Comparison of ENCODE assay signal across 20 mouse cellular contexts in the genomic region with DNA sequence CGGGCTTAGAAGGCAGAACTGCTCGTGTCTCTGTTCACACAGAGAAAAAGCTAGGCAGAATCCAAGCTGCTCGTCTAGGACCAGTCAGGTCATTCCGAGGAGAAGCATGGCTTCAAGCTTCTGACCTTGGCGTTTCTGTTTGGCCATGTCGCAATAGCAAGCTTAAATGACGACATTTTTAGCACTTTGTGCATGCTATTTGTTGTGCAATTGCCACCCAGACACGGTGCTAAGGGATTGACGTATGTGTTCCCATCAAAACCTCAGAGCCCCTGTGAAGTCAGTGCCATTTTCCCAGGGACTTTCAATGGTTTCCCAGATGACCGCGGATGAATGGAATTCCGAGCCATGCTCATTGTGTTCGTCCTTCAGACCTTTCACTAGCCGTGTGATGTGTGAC. TPM values are rescaled to one million over a fixed set of nuclear protein-coding genes. Genes with fewer than 3 reads are reported as not detected.
DNase-seq lines count a peak whose midpoint lies in the region; ATAC-seq and TF ChIP-seq lines count a peak whose summit lies in the region.
"Had no signal": no experiment of that assay in that cellular context is flagged by ENCODE, and none has a peak within 500 bp of the region (broad histone marks: within the 10 kb centered on the region; RNA-seq: fewer than 3 reads in every experiment).

No protein-coding gene starts in this region.

- no peaks in the 10 kb centered on the region for H3K36me3 ChIP-seq in liver, postnatal 0 days (replicated peaks; ENCODE audit: insufficient read depth, low read length)
- no peaks in the 10 kb centered on the region for H3K36me3 ChIP-seq in hindbrain, embryonic 12.5 days
- no peaks in the 10 kb centered on the region for H3K36me3 ChIP-seq in heart, embryonic 12.5 days
- H3K36me3 ChIP-seq: heart, embryonic 13.5 days; limb, embryonic 15.5 days; neural tube, embryonic 13.5 days had no signal

- H3K4me2 ChIP-seq in liver, postnatal 0 days (ENCODE audit: low read depth, low read length) = no peak overlapping the region
- no peak overlapping the region for H3K4me2 ChIP-seq in hindbrain, embryonic 12.5 days (replicated peaks)
- no peak overlapping the region for H3K4me2 ChIP-seq in heart, embryonic 12.5 days
- H3K4me2 ChIP-seq: forebrain, embryonic 13.5 days; heart, embryonic 13.5 days; limb, embryonic 15.5 days; neural tube, embryonic 13.5 days had no signal

- H3K27ac ChIP-seq in liver, postnatal 0 days (ENCODE audit: low read depth) = no peak overlapping the region
- H3K27ac ChIP-seq in hindbrain, embryonic 12.5 days = no peak overlapping the region
- no peak overlapping the region for H3K27ac ChIP-seq in heart, embryonic 12.5 days (ENCODE audit: poor library complexity, severe bottlenecking)
- H3K27ac ChIP-seq: forebrain, embryonic 13.5 days; heart, embryonic 13.5 days; hindbrain, postnatal 0 days; limb, embryonic 15.5 days; neural tube, embryonic 13.5 days; stomach, postnatal 0 days had no signal

- no peak for TF ChIP-seq POLR2A in lung, adult 2 months (IDR thresholded peaks at IDR 0.05; ENCODE audit: borderline replicate concordance, extremely low read depth, low read depth, low read length)

- ATAC-seq in liver, postnatal 0 days = peak; percentile 43
- peak; percentile 16; the same call in 1 of the 2 replicates for ATAC-seq in neutrophil, adult 5-6 weeks (ENCODE audit: extremely low read depth, insufficient number of reproducible peaks, low FRiP score, poor library complexity, severe bottlenecking)
- ATAC-seq in hindbrain, embryonic 12.5 days (ENCODE audit: low FRiP score) = no peak
- no peak for ATAC-seq in heart, embryonic 12.5 days (ENCODE audit: insufficient number of reproducible peaks, low FRiP score)
- ATAC-seq: forebrain, embryonic 13.5 days; hindbrain, postnatal 0 days had no signal

- H3K4me3 ChIP-seq in lung, adult 2 months (replicated peaks; ENCODE audit: extremely low read depth, low read depth, low read length) = no peak overlapping the region
- no peak overlapping the region for H3K4me3 ChIP-seq in liver, postnatal 0 days (ENCODE audit: low read depth, low read length)
- H3K4me3 ChIP-seq in hindbrain, embryonic 12.5 days = no peak overlapping the region
- no peak overlapping the region for H3K4me3 ChIP-seq in heart, embryonic 12.5 days
- H3K4me3 ChIP-seq: forebrain, embryonic 13.5 days; heart, embryonic 13.5 days; limb, embryonic 15.5 days; neural tube, embryonic 13.5 days had no signal

- WGBS in lung, adult 2 months = 61% methylated on average over 14 of the region's 14 CpGs
- WGBS in liver, postnatal 0 days (ENCODE audit: insufficient replicate concordance) = 56% methylated on average over 14 of the region's 14 CpGs
- 76% methylated on average over 14 of the region's 14 CpGs for WGBS in hindbrain, embryonic 12.5 days
- whole genome bisulfite sequencing in heart, embryonic 12.5 days = 78% methylated on average over 14 of the region's 14 CpGs

- no peak for TF ChIP-seq CTCF in lung, adult 2 months (IDR thresholded peaks at IDR 0.05; ENCODE audit: insufficient read depth, low read length)
- TF ChIP-seq CTCF in liver, postnatal 0 days (IDR thresholded peaks at IDR 0.05; ENCODE audit: low read depth) = no peak

- H3K27me3 ChIP-seq in liver, postnatal 0 days (ENCODE audit: insufficient read depth, low read length) = no peaks in the 10 kb centered on the region
- H3K27me3 ChIP-seq in hindbrain, embryonic 12.5 days = no peaks in the 10 kb centered on the region
- H3K27me3 ChIP-seq in heart, embryonic 12.5 days (replicated peaks) = peaks cover 9% of the 10 kb centered on the region
- H3K27me3 ChIP-seq: forebrain, embryonic 13.5 days; limb, embryonic 15.5 days; neural tube, embryonic 13.5 days had no signal

- TF ChIP-seq EP300 in liver, postnatal 0 days (IDR thresholded peaks at IDR 0.05; ENCODE audit: low read depth) = peak; percentile 72

- no peak overlapping the region for H3K9ac ChIP-seq in liver, postnatal 0 days (replicated peaks)
- H3K9ac ChIP-seq in hindbrain, embryonic 12.5 days = no peak overlapping the region
- no peak overlapping the region for H3K9ac ChIP-seq in heart, embryonic 12.5 days
- H3K9ac ChIP-seq: forebrain, embryonic 13.5 days; heart, embryonic 13.5 days; limb, embryonic 15.5 days; neural tube, embryonic 13.5 days had no signal

- H3K4me1 ChIP-seq in lung, adult 2 months (ENCODE audit: control insufficient read depth, insufficient read depth, low read length) = peaks cover 5% of the 10 kb centered on the region; the same call in 1 of the 2 replicates
- peaks cover 32% of the 10 kb centered on the region for H3K4me1 ChIP-seq in liver, postnatal 0 days (ENCODE audit: insufficient read depth)
- no peaks in the 10 kb centered on the region for H3K4me1 ChIP-seq in hindbrain, embryonic 12.5 days
- H3K4me1 ChIP-seq in heart, embryonic 12.5 days (replicated peaks) = 0 out of 2 replicates have a peak, but pooled peaks cover 3% of the 10 kb centered on the region
- H3K4me1 ChIP-seq: forebrain, embryonic 13.5 days; neural tube, embryonic 13.5 days had no signal

- no peaks in the 10 kb centered on the region for H3K9me3 ChIP-seq in liver, postnatal 0 days (ENCODE audit: low read length)
- H3K9me3 ChIP-seq in hindbrain, embryonic 12.5 days (replicated peaks) = no peaks in the 10 kb centered on the region
- no peaks in the 10 kb centered on the region for H3K9me3 ChIP-seq in heart, embryonic 12.5 days (replicated peaks)
- H3K9me3 ChIP-seq: forebrain, embryonic 13.5 days; heart, embryonic 13.5 days; limb, embryonic 15.5 days; neural tube, embryonic 13.5 days had no signal

- peak; percentile 29 to 49 for DNase-seq in lung, adult 18-20 months
- DNase-seq in lung, adult 2 months = no peak
- peak; percentile 23 to 38 for DNase-seq in adrenal gland, postnatal 36 days
- peak; percentile 53 for DNase-seq in liver, postnatal 0 days
- DNase-seq in c-Kit-positive CD71-positive TER-119-positive erythroid progenitor cells, embryonic 14.5 days (ENCODE audit: low spot score) = no peak
- DNase-seq: cerebellum, postnatal 10 days; heart, postnatal 4 days; kidney, adult 2 months; kidney, postnatal 25 days; right cerebral cortex, postnatal 25 days; thymus, postnatal 14 days had no signal

RNA-seq across cellular contexts. Expression of gene Hdc, which starts 18.6 kb away (rescaled TPM):
- polyA plus RNA-seq in lung, adult 2 months (2012; rRNA removed) = 59.1 and 75.3 TPM in 2 replicates
- 10 to 100 TPM in 1 of 2 experiments, 1 to 10 TPM in 1; 2.6 to 25.9 TPM for total RNA-seq in adrenal gland, postnatal 36 days (2021)
- 4.5 and 6.0 TPM in 2 replicates for polyA plus RNA-seq in liver, postnatal 0 days (2015; fragmentation: Nextera tagmentation; extraction: Ambion mirVana)
- total RNA-seq in neutrophil, adult 5-6 weeks (2017) = 364 and 376 TPM in 2 replicates
- 2.1 and 2.5 TPM in 2 replicates for polyA plus RNA-seq in hindbrain, embryonic 12.5 days (2016; fragmentation: Nextera tagmentation; extraction: Ambion mirVana)
- 3.1 and 3.4 TPM in 2 replicates for polyA plus RNA-seq in heart, embryonic 12.5 days (2016; fragmentation: Nextera tagmentation; extraction: Ambion mirVana)

RNA-seq across cellular contexts. Expression of gene Slc27a2, which starts 48.3 kb away (rescaled TPM):
- polyA plus RNA-seq in lung, adult 2 months (2012; rRNA removed) = 2.4 and 2.7 TPM in 2 replicates
- 10 to 100 TPM; 10.2 to 40.8 TPM for total RNA-seq in adrenal gland, postnatal 36 days (2021)
- polyA plus RNA-seq in liver, postnatal 0 days (2015; fragmentation: Nextera tagmentation; extraction: Ambion mirVana) = 1,036 and 1,041 TPM in 2 replicates
- total RNA-seq in neutrophil, adult 5-6 weeks (2017) = 1.4 and 2.8 TPM in 2 replicates
- polyA plus RNA-seq in hindbrain, embryonic 12.5 days (2016; fragmentation: Nextera tagmentation; extraction: Ambion mirVana) = 2.2 and 3.6 TPM in 2 replicates
- polyA plus RNA-seq in heart, embryonic 12.5 days (2016; fragmentation: Nextera tagmentation; extraction: Ambion mirVana) = 0.17 and 0.86 TPM in 2 replicates
- total RNA-seq: heart, postnatal 4 days had no signal

Comparison
In these comparisons a context has a peak if more than half of its experiments do, and no peak if none do; other contexts are left out.
1. DNase-seq: peak in lung, adult 18-20 months (2 of 2), adrenal gland, postnatal 36 days (2 of 2) and liver, postnatal 0 days (single experiment); none in lung, adult 2 months (single experiment) and c-Kit-positive CD71-positive TER-119-positive erythroid progenitor cells, embryonic 14.5 days (single experiment).
2. ATAC-seq: peak in liver, postnatal 0 days (single experiment) and neutrophil, adult 5-6 weeks (single experiment); none in hindbrain, embryonic 12.5 days (single experiment) and heart, embryonic 12.5 days (single experiment).
3. RNA of gene Slc27a2, which starts 48.3 kb away (polyA plus RNA-seq): 1,036 to 1,041 TPM in liver, postnatal 0 days; 2.2 to 3.6 TPM in hindbrain, embryonic 12.5 days, 2.4 to 2.7 TPM in lung, adult 2 months and 0.17 to 0.86 TPM in heart, embryonic 12.5 days; every median in the first group is over 100 times any median in the second.